Mouse (Mus musculus) adipocyte (in vitro differentiated cells): ENCODE results near the gene Edaradd.
A peak's percentile ranks its signal among the peaks of the same experiment; 100 is the strongest.

Experiments used
- DNase-seq: peaks from one replicate; pipeline ENCODE4 v3.0.0-alpha.2; 2016; ENCODE audit warnings: low spot score

Gene Edaradd

DNA sequence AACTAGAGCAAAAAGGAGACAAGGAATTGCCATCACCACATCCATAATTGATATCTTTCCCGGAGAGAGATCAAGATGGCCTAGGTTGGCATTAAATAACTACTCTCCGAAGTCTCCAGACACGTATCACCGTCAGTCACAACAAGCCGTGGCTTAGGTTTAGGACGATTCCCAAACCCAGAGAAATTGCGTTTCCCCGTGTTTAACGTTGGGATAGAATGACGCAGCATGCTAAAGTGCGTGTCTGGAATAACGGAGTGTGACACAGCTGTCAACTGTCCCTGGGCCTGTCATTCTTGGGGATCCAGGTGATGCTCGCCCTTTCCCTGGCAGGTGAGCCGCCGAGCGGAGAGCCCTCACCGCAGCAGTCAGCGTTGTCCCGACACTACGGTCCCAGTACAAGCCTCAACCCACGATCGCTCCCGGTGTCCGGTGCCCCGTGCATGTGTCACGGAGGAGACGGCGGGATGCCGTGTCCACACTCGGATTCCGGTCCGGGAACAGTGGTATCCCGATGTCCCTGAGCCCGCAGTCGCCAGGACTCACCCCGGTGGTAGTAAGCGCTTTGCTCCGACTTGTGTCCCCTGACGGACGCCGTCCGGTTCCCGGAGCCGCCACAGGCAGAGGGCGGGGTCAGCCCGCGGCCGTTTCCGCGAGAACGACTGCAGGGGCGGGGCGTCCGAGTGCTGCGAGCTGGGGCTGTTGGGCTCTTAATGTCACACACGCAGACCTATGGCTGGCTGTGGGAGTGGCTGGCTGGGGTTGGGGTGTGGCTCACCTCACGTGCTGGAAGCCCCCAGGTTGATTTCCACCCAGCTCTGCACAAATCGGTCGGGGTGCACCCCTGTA, 59.1 kb downstream of the Edaradd start:
- peak; percentile 91 for DNase-seq

DNA sequence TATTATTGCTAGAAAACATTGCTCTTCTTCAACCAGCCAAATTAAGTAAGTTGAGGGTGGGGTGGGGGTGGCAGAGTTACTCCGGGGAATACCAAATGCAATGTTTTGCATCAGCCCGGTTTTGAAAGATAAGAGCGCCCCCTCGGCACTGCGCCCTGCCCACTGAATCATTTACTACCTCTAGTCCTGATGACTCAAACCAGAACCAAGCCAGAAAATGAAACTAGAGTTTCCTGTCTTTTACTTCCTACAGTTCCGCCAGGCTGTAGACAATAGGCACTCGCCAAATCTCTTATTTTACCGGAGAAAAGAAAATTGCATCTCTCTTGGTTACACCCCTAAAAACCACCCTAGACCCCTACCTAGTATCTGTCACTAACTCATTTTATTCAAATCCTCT, 59.8 kb downstream of the Edaradd start:
- DNase-seq: peak; percentile 71

DNA sequence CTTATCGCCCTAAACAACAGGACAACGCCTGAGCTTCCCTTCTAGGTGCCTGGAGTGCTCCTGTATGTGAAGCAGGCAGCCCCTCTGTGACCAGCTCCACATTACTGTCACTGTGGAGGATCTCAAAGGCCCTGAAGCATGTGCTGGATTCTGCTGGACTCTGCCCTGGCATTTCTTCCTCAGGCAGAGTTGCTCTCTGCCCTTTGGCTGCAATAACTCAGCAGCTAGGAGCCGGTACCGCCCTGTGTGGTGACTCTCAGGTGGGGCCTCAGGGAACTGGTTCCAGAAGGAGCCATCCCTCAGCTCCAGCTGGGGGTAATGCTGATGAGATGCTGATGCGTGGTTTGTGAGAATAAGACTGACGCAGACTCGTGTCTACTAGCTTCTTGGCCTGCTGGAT, 63.5 kb downstream of the Edaradd start:
- no peak for DNase-seq

DNA sequence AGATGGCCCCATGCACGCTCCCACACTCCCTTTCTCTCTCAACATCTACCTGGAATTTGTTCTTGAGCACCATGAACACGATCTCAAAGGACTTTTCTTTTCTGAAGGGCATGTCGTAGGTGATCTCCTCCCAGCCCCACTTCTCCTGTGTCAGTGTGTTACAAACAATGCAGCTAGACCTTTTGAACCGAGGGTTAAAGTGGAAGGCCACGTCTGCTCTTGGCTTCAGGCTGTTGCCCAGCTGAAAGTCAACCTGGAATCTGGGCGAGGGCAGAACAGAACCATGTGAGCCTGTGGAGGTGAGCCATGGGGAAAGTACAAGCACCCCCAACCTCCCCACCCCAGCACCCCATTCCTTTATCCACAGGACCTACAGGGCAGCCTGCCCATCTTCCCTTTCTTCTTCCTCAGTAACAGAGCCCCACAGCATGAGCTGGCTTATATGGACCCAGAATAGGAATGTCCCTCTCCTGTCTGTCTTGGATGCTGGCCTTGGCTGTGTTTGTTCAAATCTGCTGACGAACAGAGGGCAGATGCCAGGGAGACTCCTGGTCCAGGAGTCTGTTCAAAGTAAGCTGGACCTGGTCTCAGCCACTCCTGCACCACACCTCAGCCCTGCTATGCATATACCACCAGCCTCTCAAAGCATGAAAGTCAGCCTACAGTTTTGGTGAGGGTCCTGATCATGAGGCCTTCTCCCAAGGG, 65.4 kb downstream of the Edaradd start:
- DNase-seq: no peak

DNA sequence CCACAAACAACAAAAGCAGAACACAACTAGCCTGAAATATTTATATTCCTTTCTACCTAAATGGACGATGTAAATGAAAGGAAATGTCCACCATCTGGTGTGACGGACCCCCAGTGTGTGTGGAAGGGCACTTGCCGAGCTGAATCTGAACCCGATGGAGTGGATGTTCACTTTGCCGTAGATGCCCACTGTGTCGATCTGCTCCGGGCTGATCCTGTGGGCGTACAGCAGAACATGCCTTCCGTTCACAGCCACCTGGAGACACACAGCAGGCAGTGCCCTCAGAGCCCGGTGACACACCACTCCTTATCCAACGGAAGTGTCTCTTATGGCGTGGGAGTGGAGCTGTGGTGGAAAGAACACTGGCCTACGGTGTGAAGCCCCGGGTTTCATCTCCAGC, 67.1 kb downstream of the Edaradd start:
- DNase-seq: no peak

DNA sequence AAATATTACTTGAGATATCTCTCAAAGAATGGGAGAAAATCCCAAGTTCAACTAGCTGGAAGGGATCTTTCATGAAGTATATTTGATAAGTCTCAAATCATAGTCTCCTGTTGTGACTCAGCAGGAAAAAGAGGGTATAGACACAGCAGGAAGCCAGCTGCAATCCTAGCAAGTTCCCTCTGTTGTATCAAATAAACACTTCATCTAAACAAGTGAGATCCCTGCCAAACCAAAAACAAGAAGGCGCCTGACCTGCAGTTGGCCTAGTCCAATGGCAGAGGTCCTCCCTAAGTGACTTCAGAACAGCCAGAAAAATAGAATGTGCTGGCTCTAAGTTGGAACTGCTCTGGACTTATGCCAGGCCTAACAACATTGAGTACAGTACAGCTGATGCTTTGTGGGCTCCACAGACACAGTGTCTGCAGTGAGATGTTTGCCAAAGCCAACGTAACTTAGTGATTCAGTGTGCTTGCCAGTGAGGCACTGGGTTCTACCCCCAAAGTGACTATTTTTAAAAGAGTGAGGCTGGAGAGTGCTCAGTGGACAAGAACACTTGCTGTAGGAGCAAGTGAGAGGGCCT, 78.1 kb downstream of the Edaradd start:
- peak; percentile 84 for DNase-seq

DNA sequence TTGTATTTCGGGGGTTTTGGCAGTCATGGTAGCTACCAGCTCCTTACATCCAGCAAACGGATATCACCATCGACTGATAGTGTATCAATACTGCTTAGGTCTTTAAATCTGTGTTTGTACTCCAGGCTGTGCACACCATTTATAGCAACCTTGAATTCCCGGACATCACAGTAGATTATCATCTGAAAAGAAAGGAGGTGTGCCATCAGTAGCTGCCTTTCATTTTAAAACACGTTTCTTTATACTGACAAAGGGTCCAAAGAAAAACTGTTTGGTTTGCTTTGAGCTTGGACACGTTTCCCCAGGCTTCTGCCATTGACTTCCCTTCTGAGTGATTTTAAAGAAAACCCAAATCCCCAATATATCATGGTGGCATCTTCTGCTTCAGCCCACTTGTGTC, 79.4 kb downstream of the Edaradd start:
- DNase-seq: no peak

DNA sequence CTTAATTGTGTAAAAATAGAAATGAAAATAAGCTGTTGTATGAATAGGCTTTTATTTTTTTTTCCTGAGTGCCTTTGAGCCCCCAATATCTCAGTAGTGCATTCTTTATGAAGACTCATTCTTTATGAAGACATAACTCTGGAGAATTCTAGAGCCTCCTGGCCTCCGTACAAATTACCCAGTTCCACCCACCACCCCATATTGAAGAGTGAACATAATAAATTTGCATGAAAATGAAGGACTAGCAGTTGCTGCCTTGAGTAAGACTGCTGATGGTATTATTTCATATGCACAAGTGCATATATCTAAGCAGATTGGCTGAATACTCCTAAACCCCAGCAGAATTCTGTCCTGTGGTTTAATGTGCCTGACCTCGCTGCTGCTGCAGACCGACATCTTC, 80.7 kb downstream of the Edaradd start:
- DNase-seq: no peak

DNA sequence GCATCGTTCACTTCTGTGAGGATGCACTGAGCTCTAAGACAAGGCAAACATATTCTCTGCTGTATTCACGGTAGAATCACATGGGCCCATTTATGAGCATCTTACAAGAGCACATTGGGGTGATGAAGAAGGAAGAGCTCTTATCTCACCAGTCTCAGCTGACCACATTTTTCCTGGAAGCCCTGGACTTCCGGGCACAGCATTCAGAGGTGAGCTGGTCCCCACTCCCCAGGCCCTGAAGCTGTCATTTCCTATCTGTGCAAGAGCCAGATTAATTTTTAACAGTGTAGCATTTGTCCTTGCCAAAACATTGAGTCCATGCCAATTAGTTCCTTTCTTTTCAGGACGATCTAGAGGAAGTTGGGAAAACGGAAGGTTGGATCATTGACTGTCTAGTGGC, 86.4 kb downstream of the Edaradd start:
- no peak for DNase-seq

DNA sequence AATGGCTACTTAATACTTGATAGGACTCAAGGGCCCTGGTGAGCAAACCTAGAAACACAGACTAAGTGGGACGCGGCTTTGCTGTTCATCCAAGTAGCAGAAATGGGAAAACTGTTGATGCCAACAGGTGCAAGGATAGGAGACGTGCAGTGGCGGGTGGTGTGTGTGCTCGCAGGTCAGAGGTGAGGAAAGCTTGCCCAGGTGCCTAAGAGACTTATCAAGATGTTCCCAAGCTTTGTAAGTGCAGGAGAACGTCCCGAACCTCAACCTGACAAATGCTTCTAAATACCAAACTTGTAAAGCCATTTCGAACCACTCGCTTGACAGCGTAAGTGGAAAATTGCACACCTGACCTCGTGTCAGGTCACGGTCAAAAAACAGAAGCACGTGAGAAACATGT, 91.7 kb downstream of the Edaradd start:
- no peak for DNase-seq
